Mouse (Mus musculus) ovary, postnatal 10 days (tissue): ENCODE results near the gene Rnf180.

Source experiments
- DNase-seq: peaks from one replicate; pipeline ENCODE4 v3.0.0; 2022; ENCODE audit warnings: low spot score

The Rnf180 gene

GRCm38 (mm10) chr13:105130080-105130479 lies 164.5 kb downstream of the Rnf180 start:
- DNase-seq = no peak

- no peak for DNase-seq
Observed at GRCm38 (mm10) chr13:105122092-105122491, 172.5 kb downstream of the Rnf180 start.

- DNase-seq = no peak
Observed at GRCm38 (mm10) chr13:105121617-105122016, 173.0 kb downstream of the Rnf180 start.

- DNase-seq = no peak
Observed at GRCm38 (mm10) chr13:105111599-105111998, 183.0 kb downstream of the Rnf180 start.

GRCm38 (mm10) chr13:105104385-105104784 lies 190.2 kb downstream of the Rnf180 start:
- DNase-seq = no peak

GRCm38 (mm10) chr13:105100705-105101104 lies 193.9 kb downstream of the Rnf180 start:
- DNase-seq = no peak

- no peak for DNase-seq
Observed at GRCm38 (mm10) chr13:105096316-105096715, 198.3 kb downstream of the Rnf180 start.

GRCm38 (mm10) chr13:105089276-105089675 lies 205.3 kb downstream of the Rnf180 start:
- no peak for DNase-seq

GRCm38 (mm10) chr13:105081862-105082261 lies 212.8 kb downstream of the Rnf180 start, which contains the start of gene 4933425L06Rik:
Gene 4933425L06Rik (plus strand): TSS chr13:105082122.
- no peak for DNase-seq
